Mouse (Mus musculus) G1E (cell line): Measurements from ENCODE around the gene Irf1. TPM values are rescaled to one million over a fixed set of nuclear protein-coding genes. Genes with fewer than 3 reads are reported as not detected.
"Not testable (repeated sequence)": the region's sequence is repeated elsewhere in the genome, so short reads cannot be mapped to it uniquely, and the experiment has no call there.

Source experiments
- ATAC-seq: 2 replicates; pipeline ENCODE4 v1.8.0; 2016; ENCODE audit warnings: mild to moderate bottlenecking; ENCODE audit not compliant: insufficient number of reproducible peaks, poor library complexity, low FRiP score, severe bottlenecking; ENCODE audit errors: extremely low read depth
- DNase-seq: peaks from one replicate; pipeline ENCODE4 v3.0.0; 2012; ENCODE audit warnings: low spot score
- H3K27me3 ChIP-seq: 2 replicates; pipeline ENCODE4 v1.6.1; 2012; ENCODE audit warnings: mild to moderate bottlenecking, low read length, inconsistent platforms; ENCODE audit not compliant: insufficient read depth
- H3K36me3 ChIP-seq: replicated peaks from 2 replicates; pipeline ENCODE3; 2012; ENCODE audit warnings: mild to moderate bottlenecking, inconsistent platforms
- H3K4me1 ChIP-seq: 2 replicates; pipeline ENCODE4 v1.6.1; 2012; ENCODE audit warnings: low read depth, low read length, inconsistent platforms, mixed read lengths; ENCODE audit not compliant: insufficient read depth
- H3K4me3 ChIP-seq: 2 replicates; pipeline ENCODE4 v1.5.1; 2012; ENCODE audit warnings: low read depth, mild to moderate bottlenecking, inconsistent platforms, low read length, moderate library complexity, mixed read lengths
- H3K9me3 ChIP-seq: replicated peaks from 2 replicates; pipeline ENCODE4 v1.6.1; 2012; ENCODE audit warnings: inconsistent platforms
- CTCF ChIP-seq: IDR thresholded peaks from 2 replicates; pipeline ENCODE4 v1.5.1; 2012; ENCODE audit warnings: low read depth, low read length, inconsistent platforms, mixed read lengths
- GATA1 ChIP-seq: IDR thresholded peaks from 2 replicates; pipeline ENCODE4 v1.6.1; 2012; ENCODE audit warnings: borderline replicate concordance, low read length, inconsistent platforms, mixed read lengths
- GATA2 ChIP-seq: IDR thresholded peaks from 2 replicates; pipeline ENCODE4 v1.6.1; 2012; ENCODE audit warnings: low read depth, low read length, inconsistent platforms, borderline replicate concordance
- POLR2AphosphoS5 ChIP-seq: IDR thresholded peaks from 2 replicates; pipeline ENCODE4 v1.6.1; 2012; ENCODE audit warnings: low read depth, low read length, inconsistent platforms; ENCODE audit not compliant: insufficient replicate concordance
- TAL1 ChIP-seq: conservative IDR thresholded peaks from 2 replicates; pipeline ENCODE4 v1.6.1; 2012; ENCODE audit warnings: low read depth, low read length, inconsistent platforms, mixed read lengths
- polyA plus RNA-seq: library from polyadenylated mRNA; stranded (reverse); fragments of >175 nt; gene quantifications from 2 replicates; pipeline ENCODE4 v1.2.3, GENCODE M21; 2012
- total RNA-seq, 2 experiments: library from RNA; stranded (forward) in 1 of 2; stranded (reverse) in 1 of 2; fragments of 200-1000 nt in 1 of 2; fragments of >200 nt in 1 of 2; fragmentation: Nextera tagmentation in 1 of 2; gene quantifications; 2 replicates each; pipeline ENCODE4 v1.2.3; 2014 to 2017

Gene Irf1
- total and polyA plus RNA-seq, 3 experiments = 0.21 to 9.3 (median 2.5) TPM

- no peak overlapping the region for H3K4me3 ChIP-seq
- no peak for DNase-seq
- ATAC-seq = no peak
- peaks cover 25% of the 10 kb centered on the region for H3K27me3 ChIP-seq
- H3K36me3 ChIP-seq = no peaks in the 10 kb centered on the region
- TF ChIP-seq TAL1 (no peak), GATA2 (no peak), CTCF (no peak), POLR2AphosphoS5 (no peak), GATA1 (no peak)
- 0 out of 2 replicates have a peak, but pooled peaks cover 3% of the 10 kb centered on the region for H3K9me3 ChIP-seq
- H3K4me1 ChIP-seq = no peaks in the 10 kb centered on the region
These were observed 21.8 kb upstream of the Irf1 start for GRCm38 (mm10) chr11:53747985-53748384.

GRCm38 (mm10) chr11:53748614-53749013 lies 21.2 kb upstream of the Irf1 start:
- H3K4me3 ChIP-seq = no peak overlapping the region
- no peaks in the 10 kb centered on the region for H3K36me3 ChIP-seq
- H3K9me3 ChIP-seq = 0 out of 2 replicates have a peak, but pooled peaks cover 3% of the 10 kb centered on the region
- no peaks in the 10 kb centered on the region for H3K4me1 ChIP-seq
- ATAC-seq (no peak), DNase-seq (no peak)
- TF ChIP-seq GATA1 (no peak), POLR2AphosphoS5 (no peak), GATA2 (no peak)
- peaks cover 29% of the 10 kb centered on the region for H3K27me3 ChIP-seq

GRCm38 (mm10) chr11:53749306-53749705 lies 20.5 kb upstream of the Irf1 start:
- Histone ChIP-seq H3K4me1 (no peaks in the 10 kb centered on the region), H3K36me3 (no peaks in the 10 kb centered on the region), H3K27me3 (peaks cover 22% of the 10 kb centered on the region), H3K9me3 (0 out of 2 replicates have a peak, but pooled peaks cover 3% of the 10 kb centered on the region), H3K4me3 (no peak overlapping the region)
- TF ChIP-seq GATA1 = no peak
- TF ChIP-seq GATA2 = no peak
- no peak for TF ChIP-seq CTCF
- TF ChIP-seq TAL1 = no peak
- TF ChIP-seq POLR2AphosphoS5 = no peak
- ATAC-seq = no peak
- DNase-seq = no peak

- Histone ChIP-seq H3K4me1 (no peaks in the 10 kb centered on the region), H3K27me3 (peaks cover 18% of the 10 kb centered on the region), H3K9me3 (0 out of 2 replicates have a peak, but pooled peaks cover 3% of the 10 kb centered on the region), H3K4me3 (no peak overlapping the region), H3K36me3 (no peaks in the 10 kb centered on the region)
- no peak for DNase-seq
- no peak for ATAC-seq
- TF ChIP-seq GATA1 (no peak), POLR2AphosphoS5 (no peak), CTCF (no peak)
These were observed 20.0 kb upstream of the Irf1 start for GRCm38 (mm10) chr11:53749716-53750352.

- Histone ChIP-seq H3K4me1 (peaks cover 4% of the 10 kb centered on the region; the same call in 1 of the 2 replicates), H3K27me3 (peaks cover 22% of the 10 kb centered on the region), H3K4me3 (no peak overlapping the region), H3K9me3 (0 out of 2 replicates have a peak, but pooled peaks cover 3% of the 10 kb centered on the region), H3K36me3 (no peaks in the 10 kb centered on the region)
- ATAC-seq (no peak), DNase-seq (no peak)
- no peak for TF ChIP-seq POLR2AphosphoS5
- TF ChIP-seq GATA2 = no peak
- no peak for TF ChIP-seq TAL1
- TF ChIP-seq CTCF = no peak
- TF ChIP-seq GATA1 = no peak
These were observed 14.7 kb upstream of the Irf1 start for GRCm38 (mm10) chr11:53755011-53755595.

- Histone ChIP-seq H3K4me3 (no peak overlapping the region), H3K4me1 (peaks cover 7% of the 10 kb centered on the region), H3K36me3 (no peaks in the 10 kb centered on the region), H3K27me3 (peaks cover 42% of the 10 kb centered on the region), H3K9me3 (0 out of 2 replicates have a peak, but pooled peaks cover 3% of the 10 kb centered on the region)
- ATAC-seq (no peak), DNase-seq (no peak)
- TF ChIP-seq CTCF = no peak
- no peak for TF ChIP-seq TAL1
- no peak for TF ChIP-seq GATA1
- TF ChIP-seq GATA2 = no peak
- no peak for TF ChIP-seq POLR2AphosphoS5
These were observed 12.2 kb upstream of the Irf1 start for GRCm38 (mm10) chr11:53757612-53758011.

- ATAC-seq, DNase-seq, H3K9me3 ChIP-seq, H3K4me3 ChIP-seq, H3K36me3 ChIP-seq: not testable (repeated sequence)
- H3K27me3 ChIP-seq = peaks cover 43% of the 10 kb centered on the region
- H3K4me1 ChIP-seq = peaks cover 11% of the 10 kb centered on the region
These were observed 11.8 kb upstream of the Irf1 start for GRCm38 (mm10) chr11:53758033-53758432.
